Mouse (Mus musculus) heart, adult 8-10 months (tissue): ENCODE measurements around the gene Lpgat1. TPM values are rescaled to one million over a fixed set of nuclear protein-coding genes. Genes with fewer than 3 reads are reported as not detected.

Experiments used
- DNase-seq: peaks from one replicate; pipeline ENCODE4 v3.0.0; 2022; ENCODE audit warnings: low spot score
- total RNA-seq, 4 experiments: library from RNA; stranded (reverse); gene quantifications; 2 replicates each; pipeline ENCODE4 v1.2.4; 2022

The Lpgat1 gene
- total RNA-seq, 4 experiments from 2014 or later: 105 to 121 (median 111) TPM

DNA sequence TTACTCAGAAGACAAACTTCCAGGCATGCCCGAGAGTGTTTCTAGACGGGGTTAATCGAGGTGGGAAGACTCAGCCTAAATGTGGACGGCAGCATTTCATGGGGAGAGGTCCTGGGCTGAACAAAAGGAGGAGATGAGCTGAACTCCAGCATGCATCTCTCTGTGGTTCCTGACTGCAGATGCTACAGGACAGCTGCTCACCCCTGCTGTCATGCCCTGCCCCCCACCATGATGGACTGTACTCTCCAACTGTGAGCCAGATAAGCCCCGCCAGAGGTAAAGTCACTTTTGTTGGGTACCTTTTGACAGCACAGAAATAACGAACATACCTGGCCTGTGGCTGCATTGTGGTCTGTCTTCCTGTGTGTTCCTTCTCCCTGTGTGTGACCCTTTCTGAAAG is 88.2 kb downstream of the Lpgat1 start:
- no peak for DNase-seq

DNA sequence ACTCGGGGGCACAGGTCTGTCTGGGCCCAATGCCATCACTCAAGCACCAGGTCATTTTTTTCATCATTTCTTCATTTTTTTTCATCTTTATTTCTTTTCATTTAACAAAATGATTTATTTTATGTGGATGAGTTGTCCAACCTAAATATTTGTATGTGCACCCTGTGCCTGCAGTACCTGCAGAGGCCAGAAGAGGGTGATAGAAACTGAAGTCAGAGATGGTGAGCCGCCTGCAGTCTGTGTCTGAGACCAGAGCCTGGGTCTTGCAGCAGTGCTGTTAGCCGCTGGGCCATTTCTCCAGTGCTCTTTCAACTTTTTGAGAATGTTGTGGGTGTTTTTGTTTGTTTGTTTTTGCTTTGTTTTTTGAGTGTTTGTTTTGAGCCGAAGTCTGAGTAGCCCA is 89.1 kb downstream of the Lpgat1 start:
- DNase-seq: no peak

DNA sequence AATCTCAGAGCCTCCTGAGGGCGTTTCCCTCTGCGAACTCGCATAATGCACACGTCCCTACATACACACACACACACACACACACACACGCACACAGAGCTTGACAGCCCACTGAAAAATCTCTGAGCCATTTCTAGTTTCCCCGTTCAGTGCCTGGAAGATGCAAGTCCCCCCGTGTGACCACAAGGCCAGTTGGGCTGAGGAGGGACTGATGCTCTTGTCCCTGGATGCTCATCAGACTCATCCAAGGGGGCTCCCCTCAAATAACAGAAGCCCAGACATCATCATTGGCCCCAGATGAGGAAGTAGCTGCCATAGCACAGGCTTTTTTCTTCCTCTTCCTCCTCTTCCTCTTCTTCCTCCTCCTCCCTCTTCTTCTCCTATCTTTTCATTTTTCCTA is 90.3 kb downstream of the Lpgat1 start:
- DNase-seq: no peak

DNA sequence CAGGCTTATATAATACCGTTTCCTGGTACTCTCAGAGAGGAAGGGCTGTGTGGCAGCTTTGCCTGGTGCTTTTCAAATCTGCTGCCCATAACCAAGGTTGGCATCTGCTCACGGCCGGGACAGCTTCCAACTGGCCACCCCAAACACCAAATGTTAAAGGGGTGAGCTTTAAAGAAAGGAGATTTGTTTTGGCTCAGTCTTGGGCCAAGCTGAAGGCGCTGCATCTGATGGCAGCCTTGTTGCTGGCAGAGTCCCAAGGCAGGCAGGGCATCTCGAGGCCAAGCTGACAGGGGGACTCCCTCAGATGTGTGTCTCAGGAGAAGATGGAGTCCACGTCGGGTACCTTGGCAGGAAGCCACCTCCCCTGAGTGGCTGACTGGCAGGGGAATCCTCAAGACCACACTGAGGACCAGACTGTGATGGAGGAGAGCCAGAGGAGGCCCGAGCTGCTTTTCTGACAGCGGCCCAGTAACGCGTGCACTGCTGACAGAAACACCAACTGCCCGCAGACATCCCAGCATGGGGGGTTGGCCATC is 91.1 kb downstream of the Lpgat1 start:
- no peak for DNase-seq

DNA sequence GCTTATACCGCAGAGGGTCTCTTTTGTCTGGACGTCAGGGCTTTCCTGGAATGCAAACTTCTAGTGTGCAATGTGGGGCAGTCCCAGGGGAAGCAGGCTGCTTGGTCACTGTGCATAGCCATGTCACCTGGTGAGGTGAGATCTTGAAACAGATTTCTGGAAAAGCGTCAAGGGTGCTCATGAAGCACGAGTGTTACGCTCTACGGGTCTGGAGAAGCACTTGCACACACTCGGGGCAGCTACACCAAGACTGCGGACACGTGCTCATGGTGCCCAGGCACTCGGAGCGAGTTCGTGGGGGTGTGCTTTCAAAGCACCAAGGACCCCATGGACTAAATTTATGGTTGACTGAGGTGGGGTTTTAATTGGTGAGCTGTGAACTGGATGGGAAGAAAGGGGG is 94.1 kb downstream of the Lpgat1 start:
- no peak for DNase-seq

DNA sequence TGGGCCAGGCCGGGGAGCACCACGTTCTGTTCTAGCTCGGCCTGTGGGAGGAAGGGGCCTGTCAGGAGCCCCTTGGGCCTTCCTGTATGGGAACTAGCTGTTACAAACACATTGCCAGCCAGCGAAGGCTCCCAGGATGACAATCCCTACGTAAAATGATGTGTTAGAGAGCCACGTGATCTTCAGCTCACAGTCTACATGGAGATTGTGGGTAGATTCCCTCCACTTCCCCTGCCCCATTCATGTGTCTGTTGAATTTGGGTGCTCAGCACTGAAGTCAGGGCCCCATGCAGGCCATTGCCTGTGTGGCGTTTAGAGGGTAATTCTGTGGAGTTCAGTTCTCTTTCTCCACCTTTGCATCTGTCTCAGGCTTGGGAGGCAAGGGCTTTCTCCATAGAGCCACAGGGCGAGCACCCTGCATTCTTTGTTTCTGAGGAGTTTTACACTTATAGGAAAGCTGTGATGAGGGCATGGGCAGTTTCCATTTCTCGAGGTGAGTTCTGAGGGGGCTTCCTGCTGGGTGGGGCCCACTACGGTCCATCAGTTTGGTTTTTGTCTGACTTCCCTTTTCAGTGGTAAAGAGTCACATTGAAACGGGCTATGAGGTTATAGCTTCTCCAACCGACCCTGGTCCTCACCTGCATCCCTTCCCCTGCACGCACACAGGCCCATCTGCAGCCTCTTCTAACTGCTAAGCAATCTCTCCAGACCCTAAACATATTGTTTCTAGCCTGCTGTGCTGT is 95.5 kb downstream of the Lpgat1 start:
- DNase-seq: no peak

DNA sequence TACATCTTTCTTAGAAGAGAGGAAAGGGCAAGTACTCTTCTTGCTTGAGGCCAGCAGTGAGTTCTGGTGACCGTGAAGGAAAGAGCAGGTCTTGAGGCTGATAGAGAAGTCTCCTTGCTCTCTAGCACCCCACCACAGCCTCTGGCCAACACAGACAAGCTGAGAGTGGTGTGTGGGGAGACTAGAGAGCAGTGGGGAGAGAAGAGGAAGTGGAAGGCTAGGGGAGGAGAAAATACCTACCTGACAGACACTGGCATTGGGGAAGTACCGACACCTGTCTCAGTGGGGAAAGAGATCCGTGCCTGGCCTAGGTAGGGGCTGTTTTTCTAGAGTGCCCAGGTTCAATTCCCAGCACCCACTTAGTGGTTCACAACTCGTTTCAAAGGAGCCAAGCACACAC is 96.6 kb downstream of the Lpgat1 start:
- no peak for DNase-seq

DNA sequence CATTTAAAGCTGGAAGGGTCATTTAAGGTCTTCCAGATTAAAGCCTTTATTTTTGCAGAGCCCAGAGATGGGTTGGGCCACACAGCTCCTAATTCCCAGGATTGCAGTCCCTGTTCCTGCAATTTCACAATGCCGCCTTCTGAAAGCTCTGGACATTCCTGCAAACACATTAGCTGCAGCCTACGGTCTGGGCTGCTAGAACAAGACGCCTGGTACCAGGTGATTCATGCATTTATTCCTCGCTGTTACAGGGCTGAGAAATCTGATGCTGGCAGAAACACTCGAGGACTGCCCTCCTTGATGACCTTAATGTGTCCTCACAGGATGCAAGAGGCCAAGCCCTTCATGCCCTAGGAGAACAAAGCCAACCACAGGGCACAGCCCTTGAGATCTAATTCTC is 97.3 kb downstream of the Lpgat1 start:
- no peak for DNase-seq

DNA sequence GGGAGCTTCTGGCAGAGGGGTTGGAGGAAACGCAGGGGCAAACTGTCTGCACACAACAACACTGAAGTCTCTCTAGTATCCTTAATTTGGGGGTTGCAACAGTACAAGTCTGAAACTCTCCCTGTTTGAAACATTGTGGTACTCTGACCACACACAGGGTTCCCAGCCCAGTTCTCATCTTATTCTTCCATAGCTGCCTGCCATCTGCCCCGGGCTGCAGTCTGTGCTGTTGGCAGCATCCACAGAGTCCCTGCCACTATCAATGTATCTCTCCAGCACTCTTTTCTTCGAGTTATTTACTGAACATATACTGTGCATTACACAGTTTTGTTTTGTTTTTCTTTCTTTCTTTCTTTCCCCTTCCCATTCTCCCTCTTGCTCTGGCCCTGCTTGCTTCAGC is 99.0 kb downstream of the Lpgat1 start:
- DNase-seq: no peak

DNA sequence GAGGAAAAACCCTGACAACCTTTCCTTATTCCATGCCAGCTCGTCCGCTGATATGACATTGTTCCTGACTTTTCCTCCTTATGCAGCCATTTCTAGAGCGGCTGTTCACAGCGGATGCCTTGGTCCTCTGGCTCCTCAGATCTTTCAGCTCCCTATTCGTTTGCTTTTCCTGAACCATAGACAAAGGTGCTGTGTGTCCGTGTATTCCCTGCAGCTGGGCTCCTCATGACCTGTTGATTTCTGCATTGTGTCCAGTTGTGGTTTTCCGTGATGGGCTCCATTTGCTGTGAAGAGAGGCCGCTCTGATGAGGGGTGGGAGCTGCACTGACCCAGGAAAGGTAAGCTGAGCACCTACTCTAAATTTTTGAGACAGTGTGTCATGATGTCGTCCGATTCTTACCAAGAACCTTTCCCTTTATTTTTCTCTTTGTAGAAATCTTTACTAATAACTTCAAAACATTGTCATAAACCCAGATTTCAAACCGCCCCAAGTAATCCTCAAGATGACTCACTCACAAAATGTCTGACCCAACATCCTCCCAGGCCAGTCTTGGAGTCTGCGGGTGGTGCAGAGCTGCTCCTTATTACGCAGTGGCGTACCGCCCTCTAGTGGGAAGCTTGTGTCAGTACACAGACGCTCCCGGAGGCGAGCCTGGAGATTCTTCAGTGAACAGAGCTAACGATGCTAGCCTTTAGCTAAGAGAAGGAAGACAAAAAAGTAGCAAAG is 99.9 kb downstream of the Lpgat1 start:
- DNase-seq: peak; percentile 83

DNA sequence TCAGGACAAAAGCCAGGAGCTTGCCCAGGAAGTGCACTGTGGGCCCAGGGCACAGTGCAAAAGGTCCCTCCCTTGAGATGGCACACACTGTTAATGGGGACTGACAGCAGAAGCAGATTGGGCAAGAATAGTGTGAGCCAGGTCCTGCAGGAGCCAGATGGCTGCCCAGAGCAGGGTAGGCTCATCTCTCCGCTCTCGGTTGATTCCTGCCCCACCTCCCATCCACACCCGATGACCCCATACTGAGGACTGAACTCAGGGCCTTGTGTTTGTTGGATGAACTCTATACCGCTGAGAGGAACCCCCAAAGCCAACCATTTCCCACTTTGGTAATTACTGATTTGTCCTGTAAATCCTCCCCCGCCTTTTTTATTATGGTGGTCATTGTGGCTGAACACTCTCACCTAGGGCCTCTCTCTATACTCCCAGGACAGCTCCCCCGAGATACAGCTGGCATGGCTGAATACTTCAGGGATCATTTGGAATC is 100.6 kb downstream of the Lpgat1 start:
- no peak for DNase-seq

DNA sequence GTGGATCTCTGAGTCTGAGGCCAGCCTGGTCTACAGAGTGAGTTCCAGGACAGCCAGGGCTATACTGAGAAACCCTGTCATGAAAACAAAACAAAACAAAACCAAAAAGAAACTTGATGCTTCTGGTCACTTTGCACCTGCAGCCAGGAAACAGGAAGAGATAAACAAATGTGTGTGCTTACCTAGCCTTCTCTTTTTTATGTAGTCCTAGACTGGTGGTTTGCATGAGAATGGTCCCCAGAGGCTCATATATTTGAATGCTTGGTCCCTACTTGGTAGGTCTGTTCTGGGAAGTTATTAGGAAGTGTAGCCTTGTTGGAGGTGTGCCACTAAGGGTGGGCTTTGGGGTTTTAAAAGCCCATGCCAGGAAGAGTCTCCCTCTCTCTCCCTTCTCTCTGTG is 101.4 kb downstream of the Lpgat1 start:
- no peak for DNase-seq

DNA sequence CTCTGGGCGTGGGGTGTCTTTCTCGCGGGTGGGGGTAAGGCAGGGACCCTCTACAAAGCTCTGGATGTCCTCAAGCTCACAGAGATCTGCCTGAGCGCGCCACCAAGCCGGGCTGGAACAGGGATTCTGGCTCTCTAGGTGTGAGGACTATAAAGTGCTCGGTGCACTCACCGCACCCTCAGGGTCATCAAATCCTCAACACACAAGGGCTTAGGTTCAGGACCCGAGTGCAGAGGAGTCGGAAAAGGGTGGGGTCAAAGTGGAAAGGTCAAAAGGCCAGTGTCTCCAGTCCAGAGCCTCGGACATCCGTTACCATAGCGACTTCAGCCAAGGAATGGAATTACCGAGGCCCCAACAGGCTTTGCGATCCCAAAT is 103.3 kb downstream of the Lpgat1 start:
- no peak for DNase-seq

DNA sequence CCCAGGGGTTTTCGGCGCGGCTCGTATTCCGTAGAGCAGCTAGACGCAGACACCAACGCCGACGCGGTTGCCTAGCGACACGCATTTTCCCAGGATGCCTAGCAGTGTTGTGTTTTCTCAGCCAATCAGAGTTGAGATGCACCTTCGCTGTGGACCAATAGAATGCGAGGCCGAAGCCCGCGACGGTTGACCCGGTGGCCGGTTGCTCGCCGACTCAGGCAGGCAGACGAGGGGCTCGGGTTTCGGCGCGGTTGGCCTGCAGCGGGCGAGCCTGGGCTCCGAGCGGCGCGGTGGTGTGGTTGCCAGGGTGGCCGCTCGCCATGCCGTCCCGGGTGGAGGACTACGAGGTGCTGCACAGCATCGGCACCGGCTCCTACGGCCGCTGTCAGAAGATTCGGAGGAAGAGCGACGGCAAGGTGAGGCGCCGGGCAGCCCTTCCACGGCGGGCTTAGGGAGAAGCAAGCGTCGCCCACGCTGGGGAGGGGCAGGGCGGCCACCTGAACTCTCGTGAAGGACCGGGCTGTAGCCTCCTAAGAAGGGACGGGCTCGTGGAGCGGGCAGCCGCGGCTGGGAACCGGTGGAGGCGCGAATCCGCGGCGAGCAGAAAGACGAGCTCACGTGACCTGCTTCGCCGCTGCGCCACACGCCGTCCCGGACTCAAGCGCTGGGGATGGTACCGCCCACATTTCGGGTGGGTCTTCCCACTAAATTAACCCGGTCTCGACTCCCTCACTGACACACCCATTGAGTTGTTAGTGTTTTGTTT is 103.9 kb downstream of the Lpgat1 start, which contains the start of gene Nek2:
Nek2 (plus strand) TSS at position 119 of the 766 bp plus-strand sequence.
- peak; percentile 95 for DNase-seq

DNA sequence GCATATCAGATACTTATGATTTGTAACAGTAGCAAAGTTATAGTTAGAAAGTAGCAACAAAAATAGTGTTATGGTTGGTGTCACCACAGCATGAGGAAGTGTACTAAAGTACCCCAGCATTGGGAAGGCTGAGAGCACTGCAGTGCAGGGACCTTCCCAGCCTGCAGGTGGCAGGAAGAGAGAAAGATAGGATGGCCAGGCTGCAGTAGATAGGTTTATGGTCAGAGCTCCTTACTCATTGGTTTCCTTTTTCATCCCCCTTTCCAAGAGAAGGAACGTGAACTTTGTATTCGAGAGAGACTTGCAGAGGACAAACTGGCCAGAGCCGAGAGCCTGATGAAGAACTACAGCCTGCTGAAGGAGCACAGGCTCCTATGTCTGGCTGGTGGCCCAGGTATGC is 111.5 kb downstream of the Lpgat1 start:
- no peak for DNase-seq

DNA sequence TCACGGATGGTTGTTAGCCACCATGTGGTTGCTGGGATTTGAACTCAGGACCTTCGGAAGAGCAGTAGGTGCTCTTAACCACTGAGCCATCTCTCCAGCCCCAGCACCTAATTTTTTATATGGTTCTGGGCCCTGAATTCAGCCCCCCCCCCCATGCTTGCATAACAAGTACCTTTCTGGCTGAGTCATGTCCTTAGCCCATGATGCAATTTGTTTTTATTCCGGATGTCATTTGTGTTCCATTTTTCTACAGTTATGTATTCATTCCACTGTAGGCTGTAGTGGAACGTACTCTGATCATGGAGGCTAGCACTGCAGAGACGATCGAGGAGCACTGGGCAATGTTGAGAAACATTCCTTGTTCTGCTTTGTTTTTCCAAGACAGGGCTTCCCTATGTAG is 115.8 kb downstream of the Lpgat1 start:
- DNase-seq: no peak

Other genes with a start within 250 kb of the Lpgat1 start
- gene Dtl, start 142.3 kb upstream of the Lpgat1 start, total RNA-seq: under 1 TPM; 0.06 to 0.34 (median 0.20) TPM
- gene Ints7, start 142.2 kb upstream of the Lpgat1 start, total RNA-seq: 10 to 100 TPM in 3 of 4 experiments, 1 to 10 TPM in 1; 9.7 to 11.2 (median 10.8) TPM
- under 1 TPM in 3 of 4 experiments, not detected in 1; 0.11 to 0.52 (median 0.31) TPM for gene Nek2, start 103.6 kb downstream of the Lpgat1 start, total RNA-seq
- gene Slc30a1, start 188.9 kb downstream of the Lpgat1 start, total RNA-seq: 10 to 100 TPM; 16.2 to 19.5 (median 16.6) TPM